Mouse (Mus musculus): ENCODE data around the gene Gm21987.

DNA sequence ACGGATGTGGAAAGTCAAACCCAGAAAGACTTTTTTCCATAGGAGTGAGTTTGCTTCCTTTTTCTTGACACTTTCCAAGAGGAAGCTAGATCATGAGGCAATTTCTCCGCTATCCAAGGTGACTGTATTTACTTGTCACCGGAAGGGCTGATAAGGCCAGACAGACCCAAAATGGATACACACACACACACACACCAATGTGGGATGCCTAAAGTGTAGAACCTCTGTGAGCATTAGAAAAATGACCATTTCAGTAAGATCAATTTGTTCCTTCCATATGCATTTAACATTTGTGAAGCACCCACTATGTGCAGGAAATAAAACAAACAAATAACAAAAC, 16.4 kb downstream of the Gm21987 start:
- TF ChIP-seq POLR2A (IDR thresholded peaks at IDR 0.05; ENCODE audit: borderline replicate concordance, insufficient read depth, low read length) (no peak), CTCF (IDR thresholded peaks at IDR 0.05; ENCODE audit: borderline replicate concordance, insufficient read depth, low read depth, low read length) (no peak)

Data from cerebellum, adult 2 months (tissue).